Mouse (Mus musculus): Measurements from ENCODE around the gene H2-DMa. TPM values are rescaled to one million over a fixed set of nuclear protein-coding genes. Genes with fewer than 3 reads are reported as not detected.

H2-DMa gene
- total RNA-seq, 1 experiment from 2014 or later = 8.0 TPM

DNA sequence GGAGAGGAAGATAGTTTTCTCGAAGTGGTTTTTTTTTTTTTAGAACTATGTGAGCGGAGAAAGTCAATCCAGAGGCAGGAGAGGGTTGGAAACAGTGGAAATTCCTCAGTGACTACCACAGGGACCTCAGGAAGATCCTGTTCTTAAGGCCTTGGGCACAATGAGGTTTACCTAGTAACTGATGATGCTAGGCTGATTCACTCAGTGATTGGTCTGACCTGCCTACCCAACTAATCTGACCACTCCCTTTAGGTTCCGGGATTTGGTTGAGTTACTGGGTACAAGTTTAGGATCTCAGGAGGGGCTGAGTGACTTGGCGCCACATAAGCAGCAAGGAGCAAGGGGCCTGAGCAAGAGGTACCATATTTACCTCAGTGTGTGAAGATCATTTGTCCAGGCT is 33.6 kb downstream of the H2-DMa start, which contains the start of gene H2-DMb1:
Gene H2-DMb1 (plus strand): TSS at position 150 of the 400 bp plus-strand sequence.
- peak; percentile 70 for DNase-seq

DNA sequence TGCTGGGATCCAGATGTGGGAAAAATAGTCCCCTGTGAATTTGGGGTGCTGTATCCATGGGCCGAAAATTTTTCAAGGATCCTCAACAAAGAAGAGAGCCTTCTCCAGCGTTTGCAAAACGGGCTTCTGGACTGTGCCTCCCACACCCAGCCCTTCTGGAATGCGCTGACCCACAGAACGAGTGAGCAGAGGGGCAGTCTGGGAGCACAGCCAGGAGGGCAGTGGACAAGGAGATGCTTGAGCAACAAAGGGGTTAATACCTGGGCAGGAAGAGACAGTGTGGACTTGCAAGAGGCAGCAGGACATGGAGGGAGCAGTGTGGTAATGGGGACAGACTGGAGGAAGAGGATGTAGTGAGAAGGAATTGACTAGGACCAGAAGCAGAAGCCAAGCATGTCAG is 36.2 kb downstream of the H2-DMa start:
- DNase-seq = no peak

DNA sequence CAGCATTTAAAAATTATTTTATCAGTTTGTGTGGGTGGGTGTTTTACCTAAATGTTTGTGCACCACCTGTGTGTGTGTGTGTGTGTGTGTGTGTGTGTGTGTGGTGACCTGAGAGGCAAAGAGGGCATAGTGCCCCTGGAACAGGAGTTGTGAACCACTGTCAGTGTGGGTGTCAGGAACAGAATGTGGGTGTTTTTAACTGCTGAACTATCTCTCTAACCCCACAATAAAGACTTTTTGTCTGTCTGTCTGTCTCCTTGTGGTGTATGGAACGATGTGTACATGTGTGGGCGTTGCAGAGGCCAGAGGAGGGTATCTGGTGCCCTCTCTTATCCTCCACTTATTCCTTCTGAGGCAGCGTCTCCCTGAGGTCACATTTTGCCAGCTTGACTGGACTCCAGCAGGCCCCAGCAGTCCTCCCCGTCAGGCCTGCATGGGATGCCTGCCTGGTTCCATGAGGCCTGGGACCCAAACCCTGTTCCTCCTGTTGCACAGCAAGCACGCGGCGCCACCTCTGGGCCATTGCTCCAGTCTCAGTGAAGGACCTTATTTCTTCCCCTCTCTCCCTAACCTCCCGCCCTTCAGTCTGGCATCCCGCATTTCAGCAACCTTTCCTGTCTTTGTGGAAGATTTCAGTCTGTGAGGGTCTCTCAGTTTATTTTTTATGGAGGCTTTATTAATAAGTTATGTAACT is 45.0 kb downstream of the H2-DMa start:
- no peak for DNase-seq

DNA sequence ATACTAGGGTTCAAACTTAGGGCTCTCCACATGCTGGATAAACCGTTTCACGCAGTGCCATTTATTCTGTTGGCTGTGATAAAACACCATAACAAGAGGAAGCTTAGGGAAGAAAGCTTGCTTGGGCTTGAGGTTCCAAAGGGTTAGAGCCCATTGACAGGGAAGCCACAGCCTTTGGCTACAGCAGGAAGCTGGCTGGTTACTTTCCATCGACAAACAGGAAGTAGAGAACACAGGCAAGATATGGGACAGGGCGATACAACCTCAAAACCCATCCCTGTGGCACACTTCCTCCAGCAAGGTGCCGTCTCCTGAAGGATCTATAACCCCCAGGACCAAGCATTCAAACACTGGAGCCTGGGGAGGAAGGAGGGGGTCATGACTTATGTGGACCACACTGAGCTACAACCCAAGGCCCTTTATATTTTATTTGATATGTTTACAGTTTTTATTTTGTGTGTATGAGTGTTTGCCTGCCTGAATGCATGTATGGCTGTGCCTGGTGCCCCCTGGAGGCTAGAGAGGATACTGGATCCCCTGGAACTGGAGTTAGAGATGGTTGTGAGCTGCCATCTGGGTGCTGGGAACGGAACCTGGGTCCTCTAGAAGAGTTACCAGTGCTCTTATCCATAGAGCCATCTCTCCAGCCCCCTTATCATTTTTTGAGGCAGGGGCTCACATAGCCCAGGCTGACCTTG is 45.8 kb downstream of the H2-DMa start:
- peak; percentile 29 for DNase-seq

DNA sequence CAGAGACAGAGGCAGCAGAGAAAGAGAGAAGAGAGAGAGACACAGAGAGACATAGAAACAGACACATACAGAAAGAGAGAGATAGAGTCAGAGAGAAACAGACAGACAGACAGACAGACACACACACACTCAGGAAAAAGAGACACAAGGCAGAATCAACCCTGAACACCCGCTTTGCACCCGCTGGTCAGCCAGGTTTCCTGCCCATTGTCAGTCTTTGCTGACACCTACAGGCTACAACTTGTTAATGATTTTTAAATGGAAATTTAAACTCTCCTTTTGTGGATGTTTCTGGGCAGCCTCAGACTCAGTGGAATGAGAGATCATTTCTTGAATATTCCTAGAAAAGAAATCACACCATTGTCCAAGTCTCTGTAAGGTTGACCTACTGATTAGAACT is 49.9 kb downstream of the H2-DMa start:
- peak; percentile 68 for DNase-seq

DNA sequence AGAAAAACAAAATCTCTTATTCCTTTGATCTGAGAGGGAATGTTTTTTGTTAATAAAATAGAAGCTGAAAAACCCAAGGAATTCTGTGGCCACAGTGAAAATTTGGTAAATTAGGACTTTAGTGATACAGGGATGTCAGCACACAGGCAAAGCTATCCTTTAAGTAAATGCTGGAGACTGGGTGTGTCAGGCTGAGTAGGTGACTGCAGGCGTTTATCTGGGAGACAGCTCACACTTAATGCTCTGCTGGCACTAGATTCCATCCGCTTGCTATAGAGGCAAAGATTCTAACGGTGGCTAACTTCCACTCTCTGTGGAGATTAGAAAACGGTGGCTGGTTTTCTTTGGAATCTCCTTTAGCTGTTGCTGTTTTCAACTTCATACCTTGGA is 51.1 kb downstream of the H2-DMa start:
- no peak for DNase-seq

DNA sequence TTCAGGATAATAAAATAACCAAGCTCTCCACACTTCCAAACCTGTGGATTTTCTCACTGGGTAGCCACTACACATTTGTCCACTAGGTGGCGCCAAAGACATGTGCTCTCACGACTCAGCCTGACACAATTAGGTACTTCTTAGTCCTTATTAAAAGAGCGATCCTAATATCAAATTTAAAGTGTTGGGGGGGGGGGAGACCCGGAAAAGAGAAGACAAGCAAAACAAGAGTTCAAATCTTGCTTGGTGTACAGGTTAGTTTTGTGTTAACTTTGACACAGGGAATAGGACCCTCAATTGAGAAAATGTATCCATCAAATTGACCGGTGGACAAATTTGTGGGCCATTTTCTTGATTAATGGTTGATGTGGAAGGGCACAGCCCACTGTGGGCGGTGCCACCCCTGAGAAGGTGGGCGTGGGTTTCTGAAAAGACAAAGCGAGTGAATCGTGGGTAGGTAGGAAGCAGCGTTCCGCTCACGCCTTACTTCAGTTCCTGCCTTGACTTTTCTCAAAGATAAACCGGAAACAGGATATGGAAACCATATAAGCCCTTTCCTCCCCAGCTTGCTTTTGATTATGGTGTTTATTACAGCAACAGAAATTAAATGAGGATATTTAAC is 51.6 kb downstream of the H2-DMa start:
- DNase-seq = peak; percentile 88

DNA sequence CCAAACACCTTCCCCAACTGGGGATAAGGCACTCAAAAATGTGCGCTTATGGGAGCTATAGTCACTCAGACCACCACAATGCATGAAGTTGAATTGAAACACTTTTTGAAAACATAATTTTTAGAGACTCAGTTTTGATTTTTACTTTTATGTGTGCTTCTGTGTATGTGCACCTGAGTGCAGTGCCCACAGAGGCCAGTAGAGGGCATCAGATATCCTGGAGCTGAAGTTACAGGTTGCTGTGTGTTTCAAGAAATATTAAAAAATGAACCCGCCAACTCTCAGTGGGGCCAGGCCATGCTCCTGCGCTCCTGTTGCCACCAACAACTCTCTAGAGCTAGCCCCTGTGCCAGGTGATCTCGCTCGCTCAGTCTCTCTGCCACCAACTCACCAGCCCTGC is 53.2 kb downstream of the H2-DMa start:
- no peak for DNase-seq

DNA sequence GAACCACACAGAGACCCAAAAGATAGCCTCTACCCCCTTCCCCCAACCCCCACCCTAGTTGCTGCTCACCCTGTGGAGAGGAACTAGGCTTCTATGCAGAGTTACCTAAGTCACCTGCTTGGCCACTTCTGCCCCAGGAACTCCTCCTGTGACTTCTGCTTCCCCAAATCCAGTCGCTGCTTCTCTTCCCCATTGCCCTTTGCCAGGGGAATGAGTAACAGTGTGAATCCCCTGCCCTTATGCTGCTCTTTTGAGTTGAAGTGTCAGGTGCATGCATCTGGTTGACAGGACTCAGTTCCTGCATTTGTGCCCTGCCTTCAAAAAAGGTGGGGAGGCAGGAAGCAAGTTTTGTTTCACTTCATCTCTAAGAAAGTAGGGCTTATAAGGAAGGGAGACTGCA is 54.7 kb downstream of the H2-DMa start:
- DNase-seq = no peak

DNA sequence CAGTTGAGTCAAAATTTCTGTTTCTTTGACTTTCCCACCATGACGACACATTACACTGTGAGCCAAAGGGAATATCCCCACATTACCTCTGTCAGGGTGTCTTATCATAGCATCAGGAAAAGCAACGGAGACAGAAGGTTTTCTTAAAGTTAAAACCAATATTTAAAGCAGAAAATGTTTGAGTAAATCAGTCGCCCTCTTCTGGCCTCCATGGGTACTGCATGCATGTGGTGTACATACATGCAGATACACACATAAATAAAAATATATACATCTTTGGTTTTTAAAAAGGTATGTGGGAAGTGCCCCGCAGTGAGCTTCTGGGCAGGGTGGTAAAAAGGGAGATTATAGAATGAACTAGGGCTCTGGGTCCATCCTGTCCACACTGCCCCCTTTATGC is 57.8 kb downstream of the H2-DMa start:
- DNase-seq = no peak

DNA sequence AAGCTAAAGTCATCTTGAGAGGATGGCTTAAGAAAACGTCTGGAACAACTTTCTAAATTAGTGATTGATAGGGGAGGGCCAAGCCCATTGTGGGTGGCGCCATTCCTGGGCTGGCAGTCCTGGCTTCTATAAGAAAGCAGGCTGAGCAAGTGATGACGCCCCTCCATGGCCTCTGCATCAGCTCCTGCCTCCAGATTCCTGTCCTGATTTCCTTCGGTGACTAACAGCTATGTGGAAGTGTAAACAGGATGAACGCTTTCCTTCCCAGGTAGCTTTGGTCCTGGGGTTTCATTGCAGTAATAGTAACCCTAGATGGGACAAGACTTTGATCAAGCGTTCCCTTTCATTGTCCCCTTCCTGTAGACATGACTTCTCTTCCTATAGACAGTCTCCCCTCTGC is 59.7 kb downstream of the H2-DMa start:
- DNase-seq = no peak

DNA sequence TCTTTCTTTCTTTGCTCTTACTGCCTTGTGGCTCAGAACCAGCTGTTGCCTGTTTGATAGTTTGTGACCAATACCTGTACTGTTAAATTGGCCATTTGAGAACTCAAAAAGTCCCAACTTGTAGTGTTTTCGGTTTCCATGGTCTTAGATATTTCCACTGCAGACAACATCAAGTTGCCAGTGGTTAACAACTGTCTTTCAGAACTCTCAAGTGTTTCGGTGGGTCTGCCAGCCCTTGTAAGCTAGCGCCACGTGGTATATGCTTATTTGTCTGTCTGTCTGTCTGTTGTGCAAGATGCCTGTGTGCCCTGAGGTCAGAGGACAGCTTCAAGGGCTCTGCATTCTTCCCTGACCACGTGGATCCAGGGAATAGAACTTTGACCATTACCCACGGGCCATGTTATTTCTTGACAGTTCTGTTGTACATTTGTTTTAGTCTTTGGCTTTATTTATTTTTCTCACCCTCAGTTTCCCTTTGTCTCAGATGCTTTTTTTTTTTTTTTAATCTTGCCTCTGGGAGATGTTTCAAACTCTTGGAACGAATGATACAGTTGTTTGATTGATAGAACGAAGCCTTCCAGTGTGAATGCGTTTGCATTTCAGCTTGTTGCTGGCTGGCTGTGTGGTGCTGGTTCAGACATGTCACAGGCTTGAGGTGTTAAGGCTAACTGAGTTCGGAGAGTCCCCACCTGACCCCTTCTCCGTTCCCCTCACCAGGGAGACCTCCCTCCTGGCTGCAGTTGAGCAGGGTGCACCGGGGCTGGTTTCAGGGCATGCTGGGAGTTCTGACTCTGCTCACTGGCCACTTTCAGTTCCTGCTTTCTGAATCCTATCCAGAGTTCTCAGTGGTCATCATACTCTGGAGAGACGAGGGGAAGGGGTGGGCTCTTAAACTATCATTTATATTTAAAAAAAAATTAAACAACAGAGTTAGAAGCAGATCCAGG is 60.8 kb downstream of the H2-DMa start:
- no peak for DNase-seq

DNA sequence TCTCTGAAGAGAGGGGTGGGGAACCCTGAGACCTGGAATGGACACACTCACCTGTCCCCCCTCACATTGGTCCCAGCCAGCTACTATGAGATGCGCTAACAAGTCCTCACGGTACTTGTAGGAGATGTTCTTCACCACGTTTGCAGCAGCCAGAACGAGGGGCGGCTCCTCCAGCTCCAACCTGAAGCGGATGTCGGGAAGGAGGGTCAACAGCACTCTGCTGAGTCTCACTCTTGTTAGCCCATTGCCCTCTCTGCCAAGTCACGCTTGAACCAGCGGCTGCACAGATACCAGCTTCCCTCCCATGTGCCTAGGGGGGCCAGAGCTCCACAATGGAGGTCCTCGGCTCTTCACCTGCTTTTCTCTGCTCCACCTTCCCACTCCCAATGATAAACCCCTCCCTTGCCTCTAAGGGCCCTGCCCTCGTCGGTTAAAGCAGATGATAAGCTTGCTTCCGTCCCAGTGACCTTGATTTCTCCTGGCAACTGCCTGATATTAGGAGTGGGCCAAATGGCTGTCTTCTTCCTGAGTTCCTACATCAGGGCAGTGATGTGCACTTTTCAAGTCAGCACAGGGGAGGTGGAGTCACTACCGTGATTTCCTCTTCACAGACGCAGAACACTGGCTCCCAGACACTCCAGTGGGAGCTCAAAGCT is 64.4 kb downstream of the H2-DMa start:
- no peak for DNase-seq

DNA sequence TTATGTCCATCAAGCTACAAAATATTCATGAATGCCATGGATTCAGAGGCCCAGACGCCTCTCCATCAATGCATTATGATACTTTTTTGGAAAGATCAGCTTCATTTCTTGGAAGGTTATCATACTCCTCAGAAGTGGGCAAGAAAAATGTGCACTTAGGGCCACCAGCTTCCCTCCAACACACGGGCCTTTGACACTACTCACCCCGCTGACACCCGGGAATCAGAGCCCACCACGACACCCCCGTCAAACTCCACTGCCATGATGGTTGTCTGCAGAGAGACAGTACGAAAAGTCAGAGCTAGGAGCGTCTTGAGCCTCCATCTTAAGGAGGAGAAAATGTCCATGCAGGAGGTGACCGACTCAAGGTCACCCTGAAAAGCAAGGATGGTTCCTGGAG is 66.2 kb downstream of the H2-DMa start:
- no peak for DNase-seq

DNA sequence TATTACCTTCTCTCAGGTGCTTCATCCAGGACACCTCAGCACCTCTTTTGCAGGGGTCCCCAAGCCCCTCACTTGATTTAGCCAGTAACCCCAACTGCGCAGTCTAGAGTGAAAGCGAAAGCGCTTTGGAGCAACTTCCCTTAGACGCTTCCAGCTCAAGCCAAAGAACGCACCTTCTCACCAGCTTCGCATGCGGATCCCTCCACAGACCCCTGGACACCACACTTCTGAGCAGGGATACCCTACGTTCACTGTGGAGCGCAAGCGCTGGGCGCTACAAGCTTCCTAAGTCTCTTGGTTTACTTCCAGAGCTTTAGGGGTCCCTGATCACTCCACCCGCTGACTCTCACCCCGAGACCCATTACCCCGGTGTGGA is 67.5 kb downstream of the H2-DMa start:
- DNase-seq = peak; percentile 34

DNA sequence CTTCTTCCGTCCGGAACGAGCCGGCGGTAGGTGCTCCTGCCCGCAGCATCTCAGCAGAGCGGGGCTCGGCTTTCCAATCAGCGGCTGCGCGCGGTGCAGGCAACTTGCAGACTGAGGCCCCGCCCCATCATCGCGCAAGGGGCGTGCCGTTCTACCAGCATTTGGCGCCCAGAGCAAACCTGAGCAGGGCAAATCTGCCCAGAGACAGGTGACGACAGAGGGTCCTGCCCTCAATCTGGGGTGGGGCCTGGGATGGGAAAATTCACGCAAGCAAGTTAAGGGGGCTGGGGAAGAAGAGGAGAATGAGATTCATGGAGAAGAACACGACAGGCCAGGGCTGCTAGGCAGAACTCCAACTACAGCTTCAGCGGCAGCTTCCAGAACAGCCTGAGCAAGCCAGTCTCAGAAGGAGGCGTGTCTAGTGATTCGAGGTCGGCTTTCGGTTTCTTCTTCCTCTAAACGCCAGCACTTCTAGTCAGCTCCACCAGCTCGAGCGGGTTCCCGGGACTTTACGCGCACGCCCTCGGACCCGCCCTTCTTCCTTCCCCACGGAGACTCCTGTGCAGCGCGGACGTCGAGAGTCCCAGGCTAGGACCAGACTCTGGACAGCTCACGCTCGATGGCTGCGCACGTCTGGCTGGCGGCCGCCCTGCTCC is 68.0 kb downstream of the H2-DMa start, which contains the start of the genes Tap1 and Psmb9:
Gene Tap1 (plus strand): TSS at position 293 of the 656 bp plus-strand sequence.
Gene Psmb9 (minus strand): TSS at position 504 of the 656 bp plus-strand sequence.
- DNase-seq = peak; percentile 99

DNA sequence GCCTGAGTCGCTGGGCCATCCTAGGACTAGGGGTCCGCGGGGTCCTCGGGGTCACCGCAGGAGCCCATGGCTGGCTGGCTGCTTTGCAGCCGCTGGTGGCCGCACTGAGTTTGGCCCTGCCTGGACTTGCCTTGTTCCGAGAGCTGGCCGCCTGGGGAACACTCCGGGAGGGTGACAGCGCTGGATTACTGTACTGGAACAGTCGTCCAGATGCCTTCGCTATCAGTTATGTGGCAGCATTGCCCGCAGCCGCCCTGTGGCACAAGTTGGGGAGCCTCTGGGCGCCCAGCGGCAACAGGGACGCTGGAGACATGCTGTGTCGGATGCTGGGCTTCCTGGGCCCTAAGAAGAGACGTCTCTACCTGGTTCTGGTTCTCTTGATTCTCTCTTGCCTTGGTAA is 68.7 kb downstream of the H2-DMa start:
- DNase-seq = peak; percentile 70

Data from adrenal gland, postnatal 14 days (tissue).